Mouse (Mus musculus): ENCODE results near the gene Nol6.
"Not testable (repeated sequence)": the region's sequence is repeated elsewhere in the genome, so short reads cannot be mapped to it uniquely, and the experiment has no call there.

Gene Nol6

DNA sequence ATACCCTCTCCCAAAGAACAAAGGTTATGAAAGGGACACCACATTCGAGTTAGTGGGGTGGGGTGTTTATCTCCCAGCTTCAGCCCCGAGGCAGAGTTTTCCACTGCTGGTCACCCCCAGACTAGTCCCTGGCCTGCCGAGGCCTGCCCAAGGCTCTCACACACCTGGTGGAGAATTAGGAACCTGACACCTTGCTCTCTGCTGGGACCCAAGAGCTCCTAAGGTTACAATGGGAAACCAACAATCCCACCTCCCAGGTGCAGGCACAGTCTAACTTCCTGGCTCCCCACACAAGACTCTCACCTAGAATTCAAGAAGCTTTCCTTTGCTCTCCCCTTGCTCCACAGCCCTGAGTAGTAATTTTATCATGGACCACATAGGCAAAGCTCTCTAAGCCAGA lies 7.4 kb downstream of the Nol6 start:
- no peak for DNase-seq

DNA sequence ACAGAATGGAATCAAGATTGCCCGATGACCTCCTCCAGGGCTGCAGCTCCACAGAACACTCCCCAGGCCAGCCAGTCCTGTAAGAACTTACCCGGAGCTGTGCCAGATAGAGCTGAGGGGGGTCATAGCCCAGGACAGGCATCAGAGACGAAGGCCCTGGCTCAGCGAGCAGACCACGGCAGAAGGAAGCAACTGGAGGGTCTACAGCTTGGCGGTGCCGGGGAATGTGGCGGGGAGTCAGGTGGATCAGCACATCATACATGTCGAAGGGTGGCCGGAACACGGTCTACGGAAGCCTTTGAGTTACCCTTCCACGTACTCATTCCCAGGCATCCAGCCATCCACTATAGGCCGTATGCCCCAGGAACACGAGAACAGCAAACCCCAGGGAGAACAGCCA lies 8.5 kb downstream of the Nol6 start:
- DNase-seq: no peak

GRCm38 (mm10) chr4:41115074-41115473 lies 9.2 kb downstream of the Nol6 start:
- no peak for DNase-seq

- no peak for DNase-seq
Measured at GRCm38 (mm10) chr4:41114358-41115070, 9.7 kb downstream of the Nol6 start.

DNA sequence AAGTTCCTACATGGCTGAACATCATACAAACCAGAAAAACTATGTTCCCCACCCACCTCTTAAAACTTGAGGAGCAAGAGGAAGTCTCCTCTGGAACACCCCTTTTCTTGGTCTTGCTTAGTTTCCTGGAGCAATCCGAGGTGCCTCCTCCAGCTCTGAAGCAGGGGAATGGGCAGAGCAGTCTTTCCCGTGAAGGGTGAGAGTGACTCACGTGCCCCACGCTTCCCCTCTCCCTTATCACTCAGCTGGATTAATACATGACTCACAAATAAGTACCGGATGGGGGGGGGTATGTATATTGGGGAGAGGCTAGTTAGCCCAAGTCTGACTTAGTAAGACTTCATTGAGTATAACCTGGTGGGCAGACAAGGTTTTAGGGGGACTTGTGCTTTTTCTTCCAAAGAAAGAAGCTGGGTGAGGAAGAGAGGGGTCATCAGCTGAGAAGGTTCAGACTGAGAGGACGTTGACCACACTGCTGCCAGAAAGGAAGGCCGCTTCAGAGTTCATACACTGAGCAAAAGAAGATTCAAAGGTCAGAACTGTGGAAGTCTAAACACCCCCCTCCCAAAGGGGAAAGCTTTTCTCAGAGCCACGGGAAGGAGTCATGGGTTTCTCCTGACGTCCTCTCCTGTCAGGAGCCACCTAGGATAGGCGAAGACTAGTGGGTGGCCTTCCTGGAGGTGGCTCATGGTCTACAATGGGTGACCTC lies 15.4 kb downstream of the Nol6 start:
- peak; percentile 17 for DNase-seq

DNA sequence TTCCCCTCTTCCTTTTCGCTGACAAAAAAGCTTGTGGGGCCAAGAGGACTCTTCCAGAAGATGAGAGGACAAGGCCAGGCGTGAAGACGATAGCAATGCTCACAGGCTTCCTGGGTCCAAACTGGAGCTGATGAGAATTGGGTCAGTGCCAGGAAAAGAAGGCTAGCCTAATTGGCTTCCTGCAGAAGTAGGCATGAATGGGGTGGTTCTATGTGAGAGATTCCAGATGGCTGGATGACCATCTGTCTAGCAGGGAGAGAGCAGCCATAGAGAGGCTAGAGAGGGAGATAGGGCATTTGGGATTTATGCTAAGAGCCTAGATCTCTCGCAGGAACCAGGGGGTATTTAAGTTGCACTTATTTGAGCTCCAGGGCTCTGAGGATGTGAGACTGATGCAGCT lies 16.8 kb downstream of the Nol6 start:
- DNase-seq: no peak

DNA sequence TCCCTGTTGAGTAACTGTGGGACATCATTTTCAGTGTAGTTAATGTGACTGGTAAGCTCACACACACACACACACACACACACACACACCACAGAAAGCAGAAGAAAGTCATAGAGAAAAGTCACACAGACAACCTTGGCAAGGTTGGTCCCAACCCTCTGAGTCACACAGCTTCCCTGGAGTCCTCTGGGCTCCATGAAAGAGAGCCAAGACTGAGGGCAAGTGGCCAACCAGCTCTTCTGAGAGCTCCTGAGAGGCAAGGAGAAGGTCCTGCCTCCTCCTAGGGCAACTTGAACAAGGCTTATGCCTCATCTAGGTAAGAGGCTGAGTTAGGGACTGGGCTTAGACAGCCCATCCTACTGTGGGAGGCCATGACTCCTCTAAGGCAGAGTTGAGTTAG lies 21.4 kb downstream of the Nol6 start:
- DNase-seq: no peak

DNA sequence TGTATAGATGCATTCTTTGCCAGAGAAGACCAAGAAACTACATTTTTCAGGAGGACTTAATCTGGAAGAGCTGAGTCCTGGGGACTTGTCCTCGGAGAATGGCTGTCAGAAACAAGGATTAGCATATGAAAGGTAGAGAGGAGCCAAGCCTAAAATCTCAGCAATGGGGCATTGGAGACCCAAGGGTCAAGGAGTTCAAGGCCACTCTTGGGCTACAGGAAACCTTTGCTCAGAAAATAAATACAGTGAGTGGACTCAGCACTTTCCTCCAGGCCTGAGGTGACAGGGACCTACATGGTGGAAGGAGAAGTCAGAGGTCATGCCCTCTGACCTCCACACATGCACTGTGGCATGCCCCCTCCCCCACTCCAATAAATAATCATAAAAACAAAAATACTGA lies 23.3 kb downstream of the Nol6 start:
- no peak for DNase-seq

DNA sequence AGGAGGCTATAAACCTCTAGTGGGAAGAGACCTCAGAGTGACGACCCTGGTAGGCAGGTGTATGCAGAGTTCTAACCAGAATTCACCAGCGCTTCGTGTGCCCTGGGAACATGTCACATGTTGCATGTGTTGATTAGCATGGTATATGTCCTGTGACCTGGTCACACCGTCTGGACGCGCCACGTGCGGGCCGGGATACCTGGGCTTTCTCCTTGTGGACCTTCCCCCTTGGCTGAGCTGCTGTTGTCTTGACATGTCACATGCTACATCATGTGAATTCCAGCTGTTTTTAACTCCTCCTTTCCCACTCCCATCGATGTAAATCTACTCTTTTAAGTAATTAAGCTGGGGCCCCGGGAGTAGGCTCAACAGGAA lies 25.7 kb downstream of the Nol6 start:
- DNase-seq: peak; percentile 20

- peak; percentile 79 for DNase-seq
Measured at GRCm38 (mm10) chr4:41097871-41098576, 26.2 kb downstream of the Nol6 start, which contains the start of gene Aqp3. Aqp3 (minus strand) TSS chr4:41098183.

DNA sequence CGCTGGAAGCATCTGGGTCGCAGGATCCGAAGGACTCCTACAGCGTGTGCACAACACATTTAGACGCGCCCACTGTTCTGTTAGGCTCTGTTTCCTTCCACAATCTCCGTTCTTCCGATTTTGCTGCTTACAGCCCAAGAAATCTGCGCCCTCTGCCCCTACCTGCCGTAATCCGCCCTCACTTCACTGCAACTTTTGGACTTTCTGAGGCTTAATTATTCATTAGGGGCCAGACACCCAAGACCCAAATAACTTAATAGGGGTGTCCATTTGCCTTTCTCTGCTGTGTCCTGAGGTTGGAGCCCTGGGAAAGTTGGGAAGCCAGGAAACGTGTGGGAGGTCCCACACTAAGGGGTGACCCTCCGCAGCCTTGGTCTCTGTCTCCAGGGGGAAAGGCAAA lies 26.9 kb downstream of the Nol6 start:
- peak; percentile 29 for DNase-seq

DNA sequence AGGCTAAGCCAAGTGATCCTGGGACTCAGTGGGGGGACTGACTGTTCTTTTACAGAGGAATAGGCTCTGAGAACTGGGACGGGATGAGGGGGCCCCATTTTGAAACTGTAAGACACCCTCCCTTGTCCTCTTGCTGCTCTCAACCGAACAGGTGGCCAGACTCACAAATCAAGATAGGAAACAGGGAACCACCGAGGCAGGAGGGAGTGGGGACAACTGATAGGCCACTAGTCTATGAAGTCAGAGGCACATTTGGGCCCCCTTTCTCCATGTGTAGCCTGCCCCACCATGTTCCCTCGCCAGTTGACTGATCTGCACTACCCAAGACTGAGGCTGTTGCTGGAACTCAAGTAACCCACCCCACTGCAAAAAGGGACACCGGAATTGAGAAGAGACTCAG lies 27.5 kb downstream of the Nol6 start:
- no peak for DNase-seq

- DNase-seq: peak; percentile 72
Measured at GRCm38 (mm10) chr4:41096169-41096568, 28.1 kb downstream of the Nol6 start.

DNA sequence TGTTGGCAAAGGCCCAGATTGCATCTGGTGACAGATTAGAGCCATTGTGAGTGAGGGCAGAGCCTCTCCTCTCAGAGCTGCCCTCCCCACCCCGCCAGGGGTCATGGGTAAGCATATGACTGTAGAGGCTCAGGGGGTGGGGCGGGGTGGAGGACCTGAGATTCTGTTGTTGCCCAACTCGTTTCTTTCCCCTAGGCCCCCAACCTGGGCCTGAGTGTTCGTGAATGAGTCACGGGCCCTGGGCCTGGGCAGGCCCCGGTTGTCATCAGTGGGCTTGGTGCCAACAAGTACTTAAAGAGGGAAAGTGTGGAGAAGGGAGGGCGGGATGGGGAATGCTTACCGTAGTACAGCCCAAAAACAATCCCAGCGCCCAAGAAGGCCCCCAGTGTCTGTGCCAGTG lies 29.9 kb downstream of the Nol6 start:
- no peak for DNase-seq

DNA sequence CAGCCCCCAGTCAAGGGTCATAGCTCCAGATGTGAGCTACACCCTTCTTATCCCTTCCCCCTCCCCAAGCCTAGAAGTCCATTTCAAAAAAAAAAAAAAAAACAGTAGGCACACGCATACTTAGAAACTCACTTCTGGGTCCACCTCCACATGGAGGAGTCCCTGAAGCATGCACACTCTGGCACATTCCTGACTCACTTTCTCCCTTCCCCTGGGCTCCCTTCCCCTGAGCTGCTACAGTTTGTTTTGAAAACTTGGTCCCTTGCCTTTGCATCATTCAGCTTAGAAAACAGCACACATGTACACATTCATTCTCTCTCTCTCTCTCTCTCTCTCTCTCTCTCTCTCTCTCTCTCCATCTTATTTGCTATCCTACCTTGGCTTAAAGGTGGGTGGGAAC lies 31.3 kb downstream of the Nol6 start:
- no peak for DNase-seq

GRCm38 (mm10) chr4:41091391-41091790 lies 32.9 kb downstream of the Nol6 start:
- no peak for DNase-seq

DNA sequence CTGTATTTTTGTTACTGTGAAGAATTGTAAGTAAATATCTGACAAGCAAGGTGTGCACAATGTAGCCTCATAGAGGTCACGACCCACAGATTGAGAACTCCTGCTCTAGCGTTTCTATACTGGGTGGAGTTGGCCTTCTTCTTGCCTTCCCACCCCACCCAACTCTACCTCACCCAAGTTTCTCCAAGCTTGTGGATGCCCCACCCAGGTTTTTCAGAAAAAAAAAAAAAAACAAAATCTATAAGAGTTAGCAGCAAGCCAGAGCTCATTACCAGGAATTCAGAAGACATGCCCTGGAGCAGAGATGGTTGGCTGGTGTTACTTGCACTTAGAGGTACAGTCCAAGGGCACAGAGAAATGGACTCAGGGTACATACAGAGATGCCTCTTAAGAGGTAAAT lies 34.5 kb downstream of the Nol6 start:
- no peak for DNase-seq

GRCm38 (mm10) chr4:41089189-41089588 lies 35.1 kb downstream of the Nol6 start:
- DNase-seq: no peak

DNA sequence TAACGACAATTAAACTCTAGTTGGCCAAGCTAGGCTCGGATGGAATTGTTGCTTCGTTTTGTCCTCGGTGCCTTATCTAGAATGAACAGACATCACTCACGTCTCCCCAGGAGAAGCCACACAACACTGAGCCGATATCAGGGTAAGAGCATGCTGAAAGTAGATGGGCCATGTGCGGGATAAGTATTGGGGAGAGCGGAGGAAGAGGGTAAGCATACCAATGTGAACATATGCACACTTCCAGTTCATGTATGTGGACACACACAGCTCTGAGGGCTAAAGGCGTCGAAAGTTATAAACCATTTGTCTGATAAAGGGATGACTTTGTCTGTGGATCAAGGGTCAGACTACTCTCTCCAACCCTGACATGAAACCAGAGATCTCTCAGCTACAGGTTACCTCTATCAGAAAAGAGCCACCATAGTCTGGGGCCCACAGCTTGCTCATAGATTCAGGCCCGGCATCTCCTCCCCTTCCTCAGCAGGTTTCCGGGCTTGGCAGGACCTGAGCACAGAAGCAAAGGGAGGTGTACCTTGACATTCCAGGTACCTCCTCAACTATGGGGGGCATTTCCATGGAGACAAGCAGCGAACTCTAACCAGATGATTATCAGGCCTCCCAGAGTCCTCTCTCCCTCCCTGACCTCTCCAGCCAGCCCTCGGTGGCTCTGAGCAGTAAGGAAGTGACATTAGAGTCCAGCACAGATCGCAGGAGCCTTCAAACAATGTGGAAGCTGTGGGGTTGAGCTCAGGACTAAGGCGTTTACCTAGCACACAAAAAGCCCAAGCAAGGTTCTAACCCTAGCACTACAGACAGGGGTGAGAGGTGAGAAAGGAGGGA lies 36.6 kb downstream of the Nol6 start:
- no peak for DNase-seq

GRCm38 (mm10) chr4:41086947-41087346 lies 37.3 kb downstream of the Nol6 start:
- no peak for DNase-seq

GRCm38 (mm10) chr4:41084819-41085218 lies 39.4 kb downstream of the Nol6 start:
- no peak for DNase-seq

DNA sequence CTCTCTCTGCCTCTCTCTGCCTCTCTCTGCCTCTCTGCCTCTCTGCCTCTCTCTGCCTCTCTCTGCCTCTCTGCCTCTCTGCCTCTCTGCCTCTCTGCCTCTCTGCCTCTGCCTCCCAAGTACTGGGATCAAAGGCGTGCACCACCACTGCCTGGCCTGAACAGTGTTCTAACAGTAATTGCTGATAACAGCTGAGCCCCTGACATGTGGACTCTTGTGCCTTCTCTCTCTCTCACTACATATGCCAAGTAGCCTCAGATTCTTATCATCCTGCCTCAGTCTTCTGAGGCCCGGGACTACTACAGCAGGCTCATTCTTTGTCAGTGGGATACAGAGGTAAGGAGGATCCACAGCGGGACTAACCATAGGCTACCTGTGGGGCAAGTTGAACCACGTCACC lies 41.5 kb downstream of the Nol6 start:
- DNase-seq: not testable (repeated sequence)

DNA sequence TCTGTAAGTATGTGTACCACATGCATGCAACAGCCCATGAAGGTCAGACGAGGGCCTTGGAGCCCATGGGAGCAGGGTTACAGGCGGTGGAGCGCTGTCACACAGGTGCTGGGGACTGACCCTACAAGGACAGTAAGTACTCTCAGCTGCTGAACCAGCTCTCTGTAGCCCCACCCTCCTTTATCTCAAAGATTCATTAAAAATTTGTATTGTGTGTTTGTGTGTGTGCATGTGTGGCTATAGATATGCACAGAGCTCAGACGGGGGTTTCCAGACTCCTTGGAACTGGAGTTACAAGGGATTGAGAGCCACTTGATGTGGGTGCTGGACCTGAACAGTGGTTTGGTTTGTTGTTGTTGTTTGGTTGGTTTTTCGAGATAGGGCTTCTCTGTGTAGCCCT lies 42.5 kb downstream of the Nol6 start:
- DNase-seq: no peak

Measured in kidney, postnatal 14 days (tissue).